Comparison of ENCODE assay signal across 8 mouse cellular contexts in genomic region chr17:32992699-32993474, GRCm38 (mm10). TPM values are rescaled to one million over a fixed set of nuclear protein-coding genes. Genes with fewer than 3 reads are reported as not detected.
DNase-seq lines count a peak whose midpoint lies in the region; ATAC-seq lines count a peak whose summit lies in the region.

Gene Zfp952, plus strand, starts transcription at chr17:32993129.

- peak within 1 kb of the TSS; percentile 84 for H3K4me2 ChIP-seq in lung, embryonic 16.5 days (ENCODE audit: low read depth, low read length)

- peak within 1 kb of the TSS; percentile 66 for H3K4me3 ChIP-seq in lung, embryonic 16.5 days (ENCODE audit: low read length)

- no peaks in the 10 kb centered on the region for H3K9me3 ChIP-seq in lung, embryonic 16.5 days (ENCODE audit: control insufficient read depth, low read length)

- WGBS in lung, embryonic 16.5 days: 1% methylated on average over 21 of the region's 21 CpGs

- DNase-seq in MEL-GATA-1-ER (ENCODE audit: extremely low read depth, low read depth): peak; percentile 91
- DNase-seq in cerebellum, adult 8-10 months: peak; percentile 77
- DNase-seq in forelimb bud, embryonic 11.5 days (ENCODE audit: low read depth, low spot score): peak; percentile 90
- peak; percentile 93 for DNase-seq in layer of hippocampus, adult 9-10 months (ENCODE audit: low spot score)
- DNase-seq in ovary, postnatal 10 days (ENCODE audit: low spot score): peak; percentile 56
- peak; percentile 72 for DNase-seq in thymus, postnatal 10 days (ENCODE audit: low spot score in 2 of 2)

- H3K27ac ChIP-seq in lung, embryonic 16.5 days (ENCODE audit: low read length): peak within 1 kb of the TSS; percentile 65

- ATAC-seq in hematopoietic stem cell, adult 5-6 weeks (replicated peaks in 1 of 2; ENCODE audit: insufficient read depth in 1 of 2, low FRiP score in 2 of 2, low TSS enrichment in 1 of 2, low read depth in 1 of 2, poor library complexity in 2 of 2, severe bottlenecking in 2 of 2): peak; percentile 99
- ATAC-seq in lung, embryonic 16.5 days (ENCODE audit: low read depth): peak; percentile 96

- peak within 1 kb of the TSS; percentile 71 for H3K9ac ChIP-seq in lung, embryonic 16.5 days (ENCODE audit: low read length)

- H3K27me3 ChIP-seq in lung, embryonic 16.5 days (ENCODE audit: control insufficient read depth, insufficient read depth, low read depth, low read length): no peaks in the 10 kb centered on the region

- H3K36me3 ChIP-seq in lung, embryonic 16.5 days (ENCODE audit: control insufficient read depth, insufficient read depth, low read length): peaks cover 12% of the 10 kb centered on the region

- peaks cover 5% of the 10 kb centered on the region for H3K4me1 ChIP-seq in lung, embryonic 16.5 days (replicated peaks; ENCODE audit: control insufficient read depth, insufficient read depth, low read length)

RNA-seq across cellular contexts. Expression of gene Zfp952, which starts in this region (rescaled TPM):
- total RNA-seq in hematopoietic stem cell, adult 5-6 weeks (2017): 15.4 and 16.6 TPM in 2 replicates
- polyA plus RNA-seq in lung, embryonic 16.5 days (2015; fragmentation: Nextera tagmentation; extraction: Ambion mirVana): 11.3 and 12.7 TPM in 2 replicates

Comparison
In these comparisons a context has a peak if more than half of its experiments do, and no peak if none do; other contexts are left out.
1. Peak in every context shown above with its lines: DNase-seq, ATAC-seq, H3K4me3 ChIP-seq and H3K27ac ChIP-seq.